Mouse (Mus musculus) right cerebral cortex, postnatal 4 days (tissue): Measurements from ENCODE around the gene Ezh1.

ENCODE experiments used
- DNase-seq: peaks from one replicate; pipeline ENCODE4 v3.0.0-alpha.2; 2022

The Ezh1 gene

DNA sequence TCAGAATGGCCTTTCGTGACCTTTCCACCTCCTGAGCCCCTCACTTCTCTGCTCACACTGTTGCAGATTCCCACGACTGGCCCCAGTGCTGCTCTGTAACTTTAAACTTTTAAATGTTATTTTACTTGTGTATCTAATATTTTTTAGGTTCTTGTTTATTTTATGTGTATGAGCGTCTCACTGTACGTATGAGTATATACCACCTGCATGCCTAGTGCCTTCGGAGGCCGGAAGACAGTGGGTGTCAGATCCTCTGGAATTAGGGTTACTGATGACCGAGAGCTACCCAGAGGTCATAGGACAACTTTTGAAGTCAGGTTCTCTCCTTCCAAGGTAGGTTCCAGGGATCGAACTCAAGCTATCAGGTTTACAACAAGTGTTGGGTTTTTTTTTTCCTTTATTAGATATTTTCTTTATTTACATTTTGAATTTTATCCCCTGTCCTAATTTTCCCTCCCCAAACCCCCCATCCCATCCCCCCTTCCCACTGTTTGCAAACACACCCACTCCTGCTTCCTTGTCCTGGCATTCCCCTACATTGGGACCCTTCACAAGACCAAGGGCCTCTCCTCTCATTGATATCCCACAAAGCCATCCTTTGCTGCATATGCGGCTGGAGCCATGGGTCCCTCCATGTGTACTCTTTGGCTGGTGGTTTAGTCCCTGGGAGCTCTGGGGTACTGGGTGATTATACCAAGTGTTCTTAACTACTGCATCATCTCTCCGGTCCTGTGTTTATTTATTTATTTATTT, 83.9 kb downstream of the Ezh1 start:
- DNase-seq: no peak
